Mouse (Mus musculus) testis, adult 2 months (tissue): ENCODE measurements around the gene Kazn.

Experiments used
- CTCF ChIP-seq: fragments of 200-500 bp; IDR thresholded peaks from 2 replicates; pipeline ENCODE4 v1.5.1; 2012; ENCODE audit warnings: low read depth, mild to moderate bottlenecking, inconsistent platforms, low read length, moderate library complexity; ENCODE audit not compliant: control insufficient read depth, insufficient read depth, insufficient replicate concordance
- POLR2A ChIP-seq: fragments of 200-500 bp; IDR thresholded peaks from 2 replicates; pipeline ENCODE4 v1.6.1; 2012; ENCODE audit warnings: low read depth, mild to moderate bottlenecking, inconsistent platforms, low read length, moderate library complexity; ENCODE audit not compliant: control insufficient read depth

DNA sequence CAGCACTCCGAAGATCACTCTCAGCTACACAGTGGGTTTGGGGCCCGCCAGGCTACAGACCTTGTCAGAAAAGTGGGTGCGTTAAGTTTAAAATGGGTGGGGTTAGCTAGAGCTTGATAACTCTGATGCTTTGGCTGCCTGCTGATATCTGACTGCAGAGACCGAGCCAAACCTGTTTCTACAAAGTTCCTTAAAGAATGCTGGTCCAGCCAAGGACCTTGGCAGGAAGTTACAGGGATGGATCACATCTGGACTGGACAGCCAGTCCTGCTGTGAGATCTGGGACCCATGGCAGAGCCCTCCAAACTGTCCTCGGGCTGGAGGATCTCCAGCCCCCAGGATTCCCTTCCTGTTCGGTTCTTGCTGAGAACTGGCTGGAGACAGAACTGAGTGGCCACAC, 173.4 kb downstream of the Kazn start:
- TF ChIP-seq CTCF (no peak), POLR2A (no peak)
